Mouse (Mus musculus) v-Abl transformed pro-B cells (cell line): ENCODE data around the gene AU018091.
"Not testable (repeated sequence)": the region's sequence is repeated elsewhere in the genome, so short reads cannot be mapped to it uniquely, and the experiment has no call there.

ENCODE experiments used
- in situ Hi-C, 2 experiments: fragments of 400-800 bp; cut with MboI; formaldehyde crosslinking; loops; one replicate each; pipeline ENCODE4 v1.15.1; 2025; ENCODE audit not compliant: unreplicated experiment in 2 of 2

Gene AU018091

DNA sequence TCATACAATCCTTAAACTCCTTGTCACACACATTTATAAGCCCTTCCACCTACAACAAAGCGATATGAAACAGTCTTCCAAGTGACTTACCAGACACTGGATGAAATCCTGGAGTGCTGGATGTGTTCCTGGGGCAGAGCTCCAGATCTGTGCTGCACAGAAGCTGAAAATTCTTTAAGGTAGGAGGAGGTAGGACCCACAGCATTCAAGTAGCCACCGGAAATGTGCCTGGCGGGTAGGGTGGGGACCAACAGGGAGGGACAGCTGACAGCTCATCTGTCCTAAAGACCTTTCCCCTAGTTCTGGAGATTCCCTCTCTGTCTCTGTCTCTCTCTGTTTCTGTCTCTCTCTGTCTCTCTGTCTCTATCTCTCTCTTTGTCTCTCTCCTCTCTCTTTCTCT lies at the start of gene AU018091:
Gene AU018091, minus strand, starts transcription at position 279 of the 400 bp plus-strand sequence.
- in situ Hi-C loops: no loop called here

GRCm38 (mm10) chr7:3217546-3218056 lies 48.6 kb upstream of the AU018091 start:
- in situ Hi-C loops: no loop called here

- in situ Hi-C loops: no loop called here
Observed at GRCm38 (mm10) chr7:3216331-3216730, 47.3 kb upstream of the AU018091 start.

DNA sequence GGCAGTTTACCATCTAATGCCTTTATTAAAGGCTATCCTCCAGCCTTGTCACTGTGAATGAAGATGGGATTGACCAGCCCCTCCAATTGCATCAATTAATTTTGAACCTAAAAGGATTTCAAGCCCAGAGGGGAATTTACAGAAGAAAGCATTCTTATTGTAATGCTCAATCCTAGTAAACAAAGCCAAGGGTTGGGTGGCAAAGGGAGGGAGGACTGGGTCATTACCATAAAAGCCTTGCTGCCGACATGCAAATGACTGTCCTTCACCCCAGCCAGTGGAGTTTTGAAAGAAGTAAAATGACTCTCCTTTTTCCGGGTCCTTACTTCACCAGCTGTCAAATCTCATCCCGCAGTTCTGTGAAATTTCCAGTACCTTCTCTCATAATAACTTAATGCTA lies 44.6 kb upstream of the AU018091 start:
- in situ Hi-C loops: no loop called here

DNA sequence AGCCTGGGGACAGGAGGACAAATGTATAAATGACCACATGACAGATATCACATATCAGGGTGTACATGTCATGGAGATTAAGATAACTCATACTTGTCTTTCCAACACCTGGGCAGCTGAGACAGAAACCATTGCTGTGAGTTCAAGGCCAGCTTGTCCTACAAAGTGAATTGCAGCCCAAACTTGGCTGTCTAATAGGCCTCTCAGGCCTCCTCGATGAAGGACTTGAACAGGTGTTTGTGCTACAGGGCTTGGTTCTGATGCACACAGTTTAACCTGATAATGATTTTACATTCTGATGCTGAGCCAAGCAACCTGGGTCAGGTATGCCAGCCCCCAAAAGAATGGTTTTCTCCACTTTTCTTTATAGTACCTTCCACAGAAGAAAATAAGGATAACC lies 44.2 kb upstream of the AU018091 start:
- in situ Hi-C loops: no loop called here

DNA sequence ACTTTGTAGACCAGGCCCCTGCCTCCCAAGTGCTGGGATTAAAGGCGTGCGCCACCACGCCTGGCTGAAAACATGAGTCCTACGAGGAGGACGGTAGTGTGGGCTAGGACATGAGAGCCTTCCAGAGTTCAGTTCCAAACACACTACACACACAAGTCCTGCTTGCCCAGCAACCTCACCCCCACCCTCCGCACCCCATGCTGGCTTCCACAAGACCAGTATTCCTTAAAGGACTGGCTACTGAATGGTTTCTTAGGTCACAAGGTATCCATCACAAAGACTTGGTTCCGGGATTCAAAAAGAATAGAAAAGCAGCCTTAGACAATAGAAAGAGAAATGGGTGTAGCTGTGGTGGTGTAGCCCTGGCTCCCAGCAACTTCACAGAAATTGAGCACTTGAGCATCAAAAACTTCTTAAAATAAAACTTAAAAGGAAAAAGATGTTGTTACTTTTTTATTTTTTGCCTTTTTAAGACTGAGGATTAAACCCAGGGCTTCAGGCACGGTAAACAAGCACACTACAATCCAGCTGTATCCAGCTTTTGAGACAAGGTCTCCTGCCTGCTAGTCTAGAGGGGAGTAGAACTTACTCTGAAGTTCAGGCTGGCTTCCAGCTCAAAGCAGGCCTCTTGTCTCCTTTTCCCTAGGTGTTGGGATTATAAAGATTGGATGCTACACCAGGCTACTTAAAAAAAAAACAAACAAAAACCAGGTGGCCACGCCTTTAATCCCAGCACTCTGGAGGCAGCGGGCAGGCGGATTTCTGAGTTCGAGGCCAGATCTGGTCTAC lies 43.2 kb upstream of the AU018091 start:
- in situ Hi-C loops: no loop called here

- in situ Hi-C loops: no loop called here
Observed at GRCm38 (mm10) chr7:3211518-3211917, 42.5 kb upstream of the AU018091 start.

- in situ Hi-C loops: no loop called here
Observed at GRCm38 (mm10) chr7:3210605-3211004, 41.6 kb upstream of the AU018091 start.

DNA sequence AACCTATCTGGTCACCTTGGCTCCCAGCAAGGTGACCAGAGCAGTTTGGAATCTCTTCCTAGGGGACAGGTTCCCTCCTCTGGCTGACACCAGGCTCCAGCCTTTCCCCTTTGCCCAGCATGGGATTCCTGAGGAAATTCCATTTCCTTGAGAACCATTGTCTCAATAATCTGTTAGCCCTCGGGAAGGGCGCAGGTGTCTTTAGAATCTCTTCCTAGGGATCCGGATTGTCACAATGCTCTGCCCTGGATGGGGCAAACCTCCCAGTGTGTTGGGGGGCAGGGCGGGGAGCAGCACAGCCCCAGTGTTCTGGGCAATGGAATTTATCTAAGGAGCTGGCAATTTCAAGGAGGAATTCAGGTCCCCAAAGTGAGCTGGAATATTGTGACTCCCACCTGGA lies 37.5 kb upstream of the AU018091 start:
- in situ Hi-C loops: no loop called here

GRCm38 (mm10) chr7:3204628-3205027 lies 35.6 kb upstream of the AU018091 start:
- in situ Hi-C loops: no loop called here

DNA sequence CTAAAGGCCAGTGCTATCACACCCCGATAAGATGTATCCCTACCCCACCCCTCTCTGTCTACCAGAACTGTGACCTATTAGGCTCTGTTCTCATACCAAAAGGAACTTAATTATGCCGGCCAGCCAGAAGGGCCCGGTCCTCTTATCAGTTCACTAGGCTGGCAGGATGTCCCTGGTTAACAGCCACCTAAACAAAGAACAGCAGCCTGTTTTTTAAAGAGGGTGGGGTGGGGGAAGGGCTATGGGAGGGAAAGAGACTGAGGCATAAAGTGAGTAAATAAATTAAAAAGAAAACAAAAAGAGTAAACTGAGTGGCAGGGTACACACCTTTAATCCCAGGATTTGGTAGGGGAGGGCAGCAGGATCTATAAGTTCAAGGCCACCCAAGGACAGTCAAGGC lies 34.9 kb upstream of the AU018091 start:
- in situ Hi-C loops: no loop called here

DNA sequence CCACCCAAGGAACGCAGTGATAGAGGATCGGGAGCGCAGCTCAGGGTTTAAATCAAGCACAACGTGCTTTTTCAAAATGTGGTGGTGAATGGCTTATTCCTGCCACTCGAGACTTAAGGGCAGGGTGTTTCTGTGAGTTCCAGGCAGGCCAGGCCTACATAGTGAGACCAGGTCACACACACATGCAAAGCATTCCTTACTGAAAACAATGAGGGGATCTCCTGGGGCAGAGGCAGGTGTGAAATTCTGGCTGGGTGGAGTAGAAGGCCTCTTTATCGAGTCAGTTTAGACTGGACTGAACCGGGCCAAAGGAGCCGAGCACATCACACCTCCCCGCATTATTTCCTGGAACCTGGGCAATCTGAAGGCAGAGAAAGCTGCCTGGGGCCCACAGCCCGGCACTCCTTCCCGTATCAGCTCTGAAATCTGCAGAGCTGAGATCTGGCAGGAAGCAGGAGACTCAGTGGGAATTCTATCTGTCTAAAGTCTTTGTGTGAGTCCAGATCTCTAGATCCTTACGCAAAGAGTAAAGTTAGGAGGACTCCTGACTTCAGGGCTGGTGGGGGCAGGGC lies 32.2 kb upstream of the AU018091 start:
- in situ Hi-C loops: no loop called here

- in situ Hi-C loops: no loop called here
Observed at GRCm38 (mm10) chr7:3198884-3199283, 29.9 kb upstream of the AU018091 start.

DNA sequence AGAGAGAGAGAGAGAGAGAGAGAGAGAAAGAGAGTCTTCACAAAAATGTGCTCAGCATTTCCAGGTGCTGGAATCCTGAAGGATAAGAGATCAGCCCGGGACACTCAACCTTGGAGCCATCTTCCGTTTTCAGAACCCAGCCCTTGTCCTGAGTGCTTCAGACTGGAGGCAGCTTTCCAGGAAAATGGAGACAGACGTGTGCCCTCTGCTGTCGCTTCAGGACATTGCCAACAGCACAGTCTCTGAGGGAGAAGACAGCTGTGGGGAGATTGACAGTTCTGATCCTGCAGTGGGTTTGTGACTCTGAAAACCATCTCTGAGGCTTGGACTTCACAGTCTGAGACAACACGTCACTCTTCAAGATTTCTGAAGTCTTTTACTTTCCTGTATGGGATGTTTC lies 26.8 kb upstream of the AU018091 start:
- in situ Hi-C loops: no loop called here

DNA sequence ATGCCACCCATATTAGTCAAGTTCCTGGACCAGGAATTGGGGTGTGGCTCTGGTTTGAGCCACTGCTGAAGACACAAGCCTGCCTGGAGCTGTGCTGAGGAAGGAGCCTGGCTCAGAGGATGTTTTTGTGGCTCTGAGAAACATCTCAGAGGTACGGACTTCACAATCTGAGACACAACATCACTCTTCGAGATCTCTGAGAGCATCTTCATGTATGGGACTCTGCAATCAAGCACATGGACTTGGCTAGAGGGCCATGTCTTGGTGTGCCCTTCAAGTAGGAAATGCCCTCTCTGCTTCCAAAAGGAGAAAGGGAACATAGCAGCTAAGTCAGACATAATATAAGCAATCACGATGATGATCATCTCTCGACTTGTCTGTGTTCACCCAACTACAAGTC lies 25.5 kb upstream of the AU018091 start:
- in situ Hi-C loops: no loop called here

GRCm38 (mm10) chr7:3193905-3194304 lies 24.9 kb upstream of the AU018091 start:
- in situ Hi-C loops: no loop called here

- in situ Hi-C loops: no loop called here
Observed at GRCm38 (mm10) chr7:3193049-3193632, 24.1 kb upstream of the AU018091 start.

DNA sequence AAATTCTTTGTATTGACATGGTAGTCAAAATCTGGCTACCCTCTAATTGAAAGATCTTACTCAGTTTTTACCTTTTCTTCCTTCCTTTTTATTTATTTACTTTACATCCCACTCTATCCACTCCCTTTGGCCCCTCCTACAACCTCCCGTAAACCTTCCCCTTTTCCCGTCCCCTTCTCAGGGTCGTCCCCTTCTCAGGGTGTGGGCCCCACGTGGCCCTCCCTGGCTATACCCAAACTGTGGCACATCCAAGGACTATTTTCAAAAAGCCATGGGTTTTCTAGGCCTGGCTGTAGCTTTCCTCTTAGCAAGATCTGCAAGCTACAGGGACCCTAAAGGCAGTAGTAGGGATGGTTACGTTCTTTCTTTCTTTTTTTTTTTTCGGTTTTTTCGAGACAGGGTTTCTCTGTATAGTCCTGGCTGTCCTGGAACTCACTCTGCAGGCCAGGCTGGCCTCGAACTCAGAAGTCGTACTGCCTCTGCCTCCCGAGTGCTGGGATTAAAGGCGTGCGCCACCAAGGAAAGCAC lies 23.0 kb upstream of the AU018091 start:
- in situ Hi-C loops: no loop called here

GRCm38 (mm10) chr7:3186726-3187125 lies 17.7 kb upstream of the AU018091 start:
- in situ Hi-C loops: not testable (repeated sequence)

GRCm38 (mm10) chr7:3186136-3186535 lies 17.1 kb upstream of the AU018091 start:
- in situ Hi-C loops: no loop called here

DNA sequence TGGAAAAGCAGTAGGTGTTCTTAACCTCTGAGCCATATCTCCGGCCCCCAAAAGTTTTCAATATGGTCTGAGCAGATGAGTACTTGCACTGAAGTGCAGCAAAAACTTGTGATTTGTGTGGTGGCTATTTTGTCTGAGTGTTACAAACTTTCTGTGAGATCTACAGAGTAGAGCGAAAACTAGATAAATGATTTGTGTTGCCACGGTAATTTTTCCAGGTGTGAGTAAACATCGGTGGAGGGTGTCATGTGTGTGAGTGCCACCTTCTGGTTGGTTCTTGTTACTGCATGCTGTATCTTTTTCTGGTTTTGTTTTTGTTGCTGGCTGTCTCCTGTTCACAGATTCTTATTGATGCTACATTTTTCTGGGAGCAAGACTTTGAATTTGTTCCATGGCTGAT lies 15.4 kb upstream of the AU018091 start:
- in situ Hi-C loops: no loop called here

DNA sequence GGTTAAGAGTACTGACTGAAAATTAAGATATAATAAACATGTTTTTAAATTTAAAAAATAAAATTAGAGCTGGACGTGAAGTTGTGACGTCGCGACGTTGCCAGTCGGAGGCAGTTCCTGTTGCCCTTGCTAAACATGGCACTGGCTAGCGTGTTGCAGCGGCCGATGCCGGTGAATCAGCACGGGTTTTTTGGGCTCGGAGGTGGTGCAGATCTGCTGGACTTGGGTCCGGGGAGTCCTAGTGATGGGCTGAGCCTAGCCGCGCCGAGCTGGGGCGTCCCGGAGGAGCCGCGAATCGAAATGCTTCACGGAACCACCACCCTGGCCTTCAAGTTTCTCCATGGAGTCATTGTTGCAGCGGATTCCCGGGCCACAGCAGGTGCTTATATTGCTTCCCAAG lies 12.0 kb upstream of the AU018091 start:
- in situ Hi-C loops: not testable (repeated sequence)
